Mouse (Mus musculus) neural tube, postnatal 0 days (tissue): ENCODE results near the gene Gja8. TPM values are rescaled to one million over a fixed set of nuclear protein-coding genes. Genes with fewer than 3 reads are reported as not detected.

Source experiments
- polyA plus RNA-seq: library from polyadenylated mRNA; unstranded; fragments of >200 nt; fragmentation: Nextera tagmentation; extraction: Ambion mirVana; gene quantifications from 2 replicates; pipeline ENCODE4 v1.2.1, GENCODE M21; 2015

Gja8 gene
- polyA plus RNA-seq = 0.09 TPM in 1 of 2 replicates, not detected in the other

GRCm38 (mm10) chr3:96925920-96926319 lies at the start of gene Gja8:
Gene Gja8 (minus strand): TSS chr3:96926020.

GRCm38 (mm10) chr3:96904851-96905541 lies 20.8 kb downstream of the Gja8 start, which contains the start of gene Gpr89:
Gene Gpr89 (minus strand): TSS chr3:96905346.

GRCm38 (mm10) chr3:96904393-96904792 lies 21.4 kb downstream of the Gja8 start, which contains the start of gene Gja5:
Gene Gja5 (plus strand): TSS chr3:96904693.

Other genes starting within 250 kb of the Gja8 start
- 33.1 and 40.1 TPM in 2 replicates for gene Pias3, start 229.6 kb downstream of the Gja8 start, polyA plus RNA-seq
- 19.4 and 23.6 TPM in 2 replicates for gene Nudt17, start 217.5 kb downstream of the Gja8 start, polyA plus RNA-seq
- gene Polr3c, start 198.4 kb downstream of the Gja8 start, polyA plus RNA-seq = 26.7 and 28.2 TPM in 2 replicates
- gene Rnf115, start 198.4 kb downstream of the Gja8 start, polyA plus RNA-seq = 71.8 and 80.0 TPM in 2 replicates
- 0.09 TPM in 1 of 2 replicates, not detected in the other for gene Pdzk1, start 96.7 kb downstream of the Gja8 start, polyA plus RNA-seq
- 0.23 and 0.29 TPM in 2 replicates for gene Cd160, start 96.7 kb downstream of the Gja8 start, polyA plus RNA-seq
- 1.1 and 1.7 TPM in 2 replicates for gene Gja5, start 21.3 kb downstream of the Gja8 start, polyA plus RNA-seq
- 38.6 and 42.1 TPM in 2 replicates for gene Gpr89, start 20.7 kb downstream of the Gja8 start, polyA plus RNA-seq
- 14.1 and 14.7 TPM in 2 replicates for gene Acp6, start 232.8 kb upstream of the Gja8 start, polyA plus RNA-seq